Mouse (Mus musculus) heart, embryonic 11.5 days (tissue): ENCODE data around the gene Hdac11. TPM values are rescaled to one million over a fixed set of nuclear protein-coding genes. Genes with fewer than 3 reads are reported as not detected.

Source experiments
- ATAC-seq: fragments of 200-750 bp; cut with Nextera tagmentation; replicated peaks from 2 replicates; pipeline ENCODE4 v1.8.0; 2017; ENCODE audit warnings: moderate library complexity; ENCODE audit not compliant: insufficient number of reproducible peaks, low FRiP score, low TSS enrichment
- H3K27ac ChIP-seq: fragments of 300-500 bp; sonication (generic); 2 replicates; pipeline ENCODE4 v1.5.1; 2014; ENCODE audit warnings: mild to moderate bottlenecking, low read depth, low read length
- H3K27me3 ChIP-seq: fragments of 300-500 bp; sonication (generic); 2 replicates; pipeline ENCODE4 v1.6.1; 2014; ENCODE audit warnings: mild to moderate bottlenecking, low read length, mixed read lengths; ENCODE audit not compliant: control insufficient read depth, insufficient read depth
- H3K36me3 ChIP-seq: fragments of 300-500 bp; sonication (generic); 2 replicates; pipeline ENCODE4 v1.6.1; 2014; ENCODE audit warnings: mild to moderate bottlenecking, low read length, moderate library complexity, mixed read lengths; ENCODE audit not compliant: control insufficient read depth, insufficient read depth
- H3K4me1 ChIP-seq: fragments of 300-500 bp; sonication (generic); 2 replicates; pipeline ENCODE4 v1.6.1; 2014; ENCODE audit warnings: low read length; ENCODE audit not compliant: control insufficient read depth, insufficient read depth
- H3K4me2 ChIP-seq: fragments of 300-500 bp; sonication (generic); 2 replicates; pipeline ENCODE4 v1.6.1; 2014; ENCODE audit warnings: mild to moderate bottlenecking, moderate library complexity
- H3K4me3 ChIP-seq: fragments of 300-500 bp; sonication (generic); 2 replicates; pipeline ENCODE4 v1.5.1; 2014; ENCODE audit warnings: low read depth, low read length
- H3K9ac ChIP-seq: fragments of 300-500 bp; sonication (generic); 2 replicates; pipeline ENCODE4 v1.6.1; 2014; ENCODE audit warnings: mild to moderate bottlenecking, low read depth, low read length, moderate library complexity
- H3K9me3 ChIP-seq: fragments of 300-500 bp; sonication (generic); replicated peaks from 2 replicates; pipeline ENCODE4 v1.6.1; 2016; ENCODE audit warnings: low read length; ENCODE audit not compliant: control insufficient read depth
- WGBS: fragments of 180-500 bp; shearing (Covaris S2); extraction: QIAGEN DNeasy Blood & Tissue Kit; methylation state at CpG from one replicate; pipeline ENCODE4 v1.1.7; 2014; ENCODE audit not compliant: insufficient replicate concordance; 5-methylcytosine and 5-hydroxymethylcytosine counted together
- polyA plus RNA-seq: library from polyadenylated mRNA; unstranded; fragments of >200 nt; fragmentation: Nextera tagmentation; extraction: Ambion mirVana; gene quantifications from 2 replicates; pipeline ENCODE4 v1.2.1, GENCODE M21; 2014

Hdac11 gene
- polyA plus RNA-seq, 1 experiment from 2014 or later = 7.9 TPM

DNA sequence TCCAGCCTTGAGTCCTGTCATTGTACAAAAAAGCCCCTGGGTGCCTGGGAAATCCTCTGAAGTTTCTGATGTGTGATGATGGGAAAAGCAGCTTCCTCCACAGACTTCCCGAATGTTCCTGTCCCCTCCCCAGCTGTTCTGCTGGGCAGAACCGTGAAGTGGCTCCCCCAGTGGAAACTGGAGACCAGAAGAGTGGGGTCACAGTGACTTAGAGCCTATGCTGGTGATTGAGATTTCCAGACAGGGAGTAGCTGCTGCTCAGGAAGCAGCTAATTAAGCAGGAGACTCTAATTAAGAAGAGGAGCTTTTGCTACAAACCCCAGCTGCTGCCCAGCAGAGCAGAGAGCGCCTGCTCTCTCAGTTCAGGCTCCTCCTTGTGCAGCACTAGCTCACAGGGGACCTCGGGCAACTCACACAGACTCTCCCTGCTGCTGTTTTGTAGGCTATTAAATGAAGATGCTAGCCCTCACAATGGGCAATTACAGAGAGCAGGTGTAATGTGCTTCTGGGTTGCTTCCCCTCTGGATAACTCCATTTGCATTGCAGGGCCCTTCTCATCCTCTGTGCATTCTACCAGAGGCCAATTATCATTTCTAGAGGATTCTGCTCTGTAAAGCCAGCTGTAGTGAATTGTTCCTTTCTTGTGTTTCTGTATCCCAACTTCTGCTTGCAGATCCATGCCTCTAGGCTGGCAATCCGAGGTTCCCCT lies 9.9 kb upstream of the Hdac11 start:
- Histone ChIP-seq H3K4me2 (no peak overlapping the region), H3K4me3 (no peak overlapping the region), H3K27me3 (no peaks in the 10 kb centered on the region), H3K4me1 (no peaks in the 10 kb centered on the region), H3K9me3 (no peaks in the 10 kb centered on the region), H3K36me3 (no peaks in the 10 kb centered on the region), H3K27ac (no peak overlapping the region), H3K9ac (no peak overlapping the region)
- no peak for ATAC-seq
- whole genome bisulfite sequencing = 47% methylated on average over 5 of the region's 5 CpGs

- no peak for ATAC-seq
- H3K4me3 ChIP-seq = no peak overlapping the region
- H3K9ac ChIP-seq = no peak overlapping the region
- no peaks in the 10 kb centered on the region for H3K4me1 ChIP-seq
- H3K4me2 ChIP-seq = no peak overlapping the region
- H3K27me3 ChIP-seq = no peaks in the 10 kb centered on the region
- no peaks in the 10 kb centered on the region for H3K36me3 ChIP-seq
- no peaks in the 10 kb centered on the region for H3K9me3 ChIP-seq
- no peak overlapping the region for H3K27ac ChIP-seq
- WGBS = 88% methylated on average over 2 of the region's 2 CpGs
Observed at GRCm38 (mm10) chr6:91147152-91147770, 9.2 kb upstream of the Hdac11 start.

- peaks cover 9% of the 10 kb centered on the region; the same call in 1 of the 2 replicates for H3K4me1 ChIP-seq
- no peaks in the 10 kb centered on the region for H3K36me3 ChIP-seq
- H3K4me2 ChIP-seq = peak overlapping the region; percentile 42
- no peak overlapping the region for H3K4me3 ChIP-seq
- WGBS = 46% methylated on average over 7 of the region's 7 CpGs
- H3K27me3 ChIP-seq = peaks cover 5% of the 10 kb centered on the region; the same call in 1 of the 2 replicates
- no peak overlapping the region for H3K9ac ChIP-seq
- no peaks in the 10 kb centered on the region for H3K9me3 ChIP-seq
- ATAC-seq = no peak
- no peak overlapping the region for H3K27ac ChIP-seq
Observed at GRCm38 (mm10) chr6:91152892-91153548, 3.4 kb upstream of the Hdac11 start.

- Histone ChIP-seq H3K9me3 (no peaks in the 10 kb centered on the region), H3K4me3 (peak overlapping the region; percentile 11; the same call in 1 of the 2 replicates), H3K4me2 (peak overlapping the region; percentile 42), H3K4me1 (peaks cover 10% of the 10 kb centered on the region; the same call in 1 of the 2 replicates), H3K27me3 (peaks cover 5% of the 10 kb centered on the region; the same call in 1 of the 2 replicates), H3K36me3 (no peaks in the 10 kb centered on the region), H3K27ac (no peak overlapping the region), H3K9ac (no peak overlapping the region)
- no peak for ATAC-seq
- WGBS = 3% methylated on average over 10 of the region's 10 CpGs
Observed at GRCm38 (mm10) chr6:91153549-91154064, 2.9 kb upstream of the Hdac11 start.

GRCm38 (mm10) chr6:91154685-91155084 lies 1.8 kb upstream of the Hdac11 start:
- Histone ChIP-seq H3K27me3 (peaks cover 5% of the 10 kb centered on the region; the same call in 1 of the 2 replicates), H3K36me3 (no peaks in the 10 kb centered on the region), H3K4me1 (peaks cover 16% of the 10 kb centered on the region; the same call in 1 of the 2 replicates), H3K4me3 (no peak overlapping the region), H3K27ac (no peak overlapping the region), H3K4me2 (no peak overlapping the region), H3K9ac (no peak overlapping the region), H3K9me3 (no peaks in the 10 kb centered on the region)
- ATAC-seq = no peak
- 53% methylated on average over 4 of the region's 4 CpGs for WGBS

DNA sequence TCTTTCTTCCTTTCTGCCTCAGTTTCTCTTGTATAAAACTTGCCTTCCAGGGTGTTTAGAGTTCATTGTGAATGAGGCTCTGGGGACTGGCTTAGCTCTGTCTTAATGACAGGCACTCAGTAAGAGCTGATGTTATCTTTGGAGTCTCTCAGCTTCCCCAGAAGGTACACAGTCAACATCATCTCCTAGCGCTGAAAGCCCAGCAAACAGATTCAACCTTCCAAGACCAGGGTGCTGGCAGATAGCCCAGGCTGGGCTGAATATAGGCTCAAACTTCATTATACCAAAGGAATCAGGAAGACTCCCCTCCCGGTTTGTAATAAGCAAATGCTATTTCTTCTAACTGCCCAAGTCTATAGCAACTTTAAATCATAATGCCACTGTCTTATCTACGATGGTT lies 1.2 kb upstream of the Hdac11 start:
- H3K9me3 ChIP-seq = no peaks in the 10 kb centered on the region
- 52% methylated on average over 3 of the region's 3 CpGs for WGBS
- H3K27ac ChIP-seq = no peak overlapping the region
- H3K4me2 ChIP-seq = no peak overlapping the region
- H3K4me1 ChIP-seq = peaks cover 21% of the 10 kb centered on the region; the same call in 1 of the 2 replicates
- no peak overlapping the region for H3K4me3 ChIP-seq
- ATAC-seq = no peak
- no peak overlapping the region for H3K9ac ChIP-seq
- peaks cover 5% of the 10 kb centered on the region; the same call in 1 of the 2 replicates for H3K27me3 ChIP-seq
- no peaks in the 10 kb centered on the region for H3K36me3 ChIP-seq

GRCm38 (mm10) chr6:91156062-91156461 lies 403 bp upstream of the Hdac11 start:
- Histone ChIP-seq H3K27me3 (peaks cover 5% of the 10 kb centered on the region; the same call in 1 of the 2 replicates), H3K9me3 (no peaks in the 10 kb centered on the region), H3K4me3 (peak overlapping the region; percentile 72), H3K4me1 (peaks cover 26% of the 10 kb centered on the region; the same call in 1 of the 2 replicates), H3K27ac (peak overlapping the region; percentile 54; the same call in 1 of the 2 replicates), H3K9ac (peak overlapping the region; percentile 82; the same call in 1 of the 2 replicates), H3K36me3 (no peaks in the 10 kb centered on the region), H3K4me2 (peak overlapping the region; percentile 88)
- no peak for ATAC-seq
- WGBS = 11% methylated on average over 4 of the region's 4 CpGs

- 43% methylated on average over 6 of the region's 6 CpGs for WGBS
- H3K4me2 ChIP-seq = peak overlapping the region; percentile 88
- peak overlapping the region; percentile 72 for H3K4me3 ChIP-seq
- peaks cover 5% of the 10 kb centered on the region; the same call in 1 of the 2 replicates for H3K27me3 ChIP-seq
- no peaks in the 10 kb centered on the region for H3K36me3 ChIP-seq
- H3K27ac ChIP-seq = no peak overlapping the region
- H3K4me1 ChIP-seq = peaks cover 26% of the 10 kb centered on the region; the same call in 1 of the 2 replicates
- H3K9me3 ChIP-seq = no peaks in the 10 kb centered on the region
- H3K9ac ChIP-seq = peak overlapping the region; percentile 82
- no peak for ATAC-seq
Observed at GRCm38 (mm10) chr6:91157237-91157570, 739 bp downstream of the Hdac11 start.
